Mouse (Mus musculus): Measurements from ENCODE around the gene Pgap3. TPM values are rescaled to one million over a fixed set of nuclear protein-coding genes. Genes with fewer than 3 reads are reported as not detected.

Gene Pgap3
- polyA plus RNA-seq, 1 experiment from 2014 or later = 17.6 TPM

DNA sequence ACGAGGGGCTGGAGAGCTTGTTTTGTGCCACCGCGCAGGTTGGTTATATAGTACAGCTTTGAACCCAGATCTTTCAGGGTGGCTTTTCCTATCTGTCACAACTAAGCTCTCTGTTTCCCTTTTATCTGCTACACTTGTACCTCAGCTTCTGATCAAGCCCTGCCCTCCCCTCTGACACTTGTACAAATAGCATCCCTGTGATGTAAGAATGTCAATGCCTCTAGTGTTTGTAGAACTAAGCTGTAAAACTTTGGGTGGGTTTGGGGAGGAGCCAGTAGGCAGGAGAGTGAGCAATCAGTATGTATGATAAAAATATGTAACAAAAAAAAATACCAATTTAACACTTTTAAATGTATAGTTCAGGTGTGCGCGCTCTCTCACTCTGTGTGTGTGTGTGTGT lies 35.9 kb downstream of the Pgap3 start:
- H3K4me1 ChIP-seq (ENCODE audit: insufficient read depth, low read length) = peaks cover 28% of the 10 kb centered on the region
- no peaks in the 10 kb centered on the region for H3K36me3 ChIP-seq (ENCODE audit: insufficient read depth, low read length)
- no peak overlapping the region for H3K9ac ChIP-seq (replicated peaks; ENCODE audit: low read length)
- H3K4me3 ChIP-seq (ENCODE audit: low read length) = no peak overlapping the region
- no peak overlapping the region for H3K4me2 ChIP-seq (replicated peaks; ENCODE audit: low read depth, low read length)
- ATAC-seq (ENCODE audit: low FRiP score, low TSS enrichment) = no peak
- no peaks in the 10 kb centered on the region for H3K9me3 ChIP-seq (ENCODE audit: low read length)
- H3K27me3 ChIP-seq (ENCODE audit: insufficient read depth, low read length) = no peaks in the 10 kb centered on the region
- H3K27ac ChIP-seq (ENCODE audit: low read length) = no peak overlapping the region
- WGBS = 96% methylated on average over 5 of the region's 5 CpGs

DNA sequence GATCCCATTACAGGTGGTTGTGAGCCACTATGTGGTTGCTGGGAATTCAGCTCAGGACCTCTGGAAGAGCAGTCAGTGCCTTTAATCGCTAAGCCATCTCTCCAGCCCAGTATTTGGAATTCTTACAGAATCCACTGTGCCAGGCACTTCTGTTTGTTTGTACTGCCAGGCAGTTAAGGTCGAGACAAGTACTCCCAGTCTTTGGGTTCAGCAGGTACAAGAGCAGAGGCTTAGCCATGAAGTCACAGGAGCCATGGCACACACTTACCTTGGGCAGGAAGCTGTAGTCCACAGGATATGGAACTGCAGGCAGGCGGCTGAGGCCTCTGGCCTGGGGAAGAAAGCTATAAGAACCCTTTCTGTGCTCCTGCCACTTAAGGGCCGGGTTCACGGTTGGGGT lies 36.5 kb downstream of the Pgap3 start:
- Histone ChIP-seq H3K4me2 (replicated peaks; ENCODE audit: low read depth, low read length) (no peak overlapping the region), H3K27me3 (ENCODE audit: insufficient read depth, low read length) (no peaks in the 10 kb centered on the region), H3K4me1 (ENCODE audit: insufficient read depth, low read length) (peaks cover 33% of the 10 kb centered on the region), H3K9me3 (ENCODE audit: low read length) (no peaks in the 10 kb centered on the region), H3K4me3 (ENCODE audit: low read length) (no peak overlapping the region), H3K27ac (ENCODE audit: low read length) (no peak overlapping the region), H3K36me3 (ENCODE audit: insufficient read depth, low read length) (no peaks in the 10 kb centered on the region), H3K9ac (replicated peaks; ENCODE audit: low read length) (no peak overlapping the region)
- WGBS = 80% methylated on average over 5 of the region's 5 CpGs
- ATAC-seq (ENCODE audit: low FRiP score, low TSS enrichment) = no peak

GRCm38 (mm10) chr11:98360866-98361521 lies 39.3 kb downstream of the Pgap3 start:
- Histone ChIP-seq H3K36me3 (ENCODE audit: insufficient read depth, low read length) (no peaks in the 10 kb centered on the region), H3K4me2 (replicated peaks; ENCODE audit: low read depth, low read length) (peak overlapping the region; percentile 20; the same call in 1 of the 2 replicates), H3K4me1 (ENCODE audit: insufficient read depth, low read length) (peaks cover 49% of the 10 kb centered on the region), H3K9ac (replicated peaks; ENCODE audit: low read length) (peak overlapping the region; percentile 31), H3K4me3 (ENCODE audit: low read length) (no peak overlapping the region), H3K27ac (ENCODE audit: low read length) (peak overlapping the region; percentile 62), H3K27me3 (ENCODE audit: insufficient read depth, low read length) (no peaks in the 10 kb centered on the region), H3K9me3 (ENCODE audit: low read length) (no peaks in the 10 kb centered on the region)
- WGBS = 41% methylated on average over 9 of the region's 9 CpGs
- ATAC-seq (ENCODE audit: low FRiP score, low TSS enrichment) = no peak

DNA sequence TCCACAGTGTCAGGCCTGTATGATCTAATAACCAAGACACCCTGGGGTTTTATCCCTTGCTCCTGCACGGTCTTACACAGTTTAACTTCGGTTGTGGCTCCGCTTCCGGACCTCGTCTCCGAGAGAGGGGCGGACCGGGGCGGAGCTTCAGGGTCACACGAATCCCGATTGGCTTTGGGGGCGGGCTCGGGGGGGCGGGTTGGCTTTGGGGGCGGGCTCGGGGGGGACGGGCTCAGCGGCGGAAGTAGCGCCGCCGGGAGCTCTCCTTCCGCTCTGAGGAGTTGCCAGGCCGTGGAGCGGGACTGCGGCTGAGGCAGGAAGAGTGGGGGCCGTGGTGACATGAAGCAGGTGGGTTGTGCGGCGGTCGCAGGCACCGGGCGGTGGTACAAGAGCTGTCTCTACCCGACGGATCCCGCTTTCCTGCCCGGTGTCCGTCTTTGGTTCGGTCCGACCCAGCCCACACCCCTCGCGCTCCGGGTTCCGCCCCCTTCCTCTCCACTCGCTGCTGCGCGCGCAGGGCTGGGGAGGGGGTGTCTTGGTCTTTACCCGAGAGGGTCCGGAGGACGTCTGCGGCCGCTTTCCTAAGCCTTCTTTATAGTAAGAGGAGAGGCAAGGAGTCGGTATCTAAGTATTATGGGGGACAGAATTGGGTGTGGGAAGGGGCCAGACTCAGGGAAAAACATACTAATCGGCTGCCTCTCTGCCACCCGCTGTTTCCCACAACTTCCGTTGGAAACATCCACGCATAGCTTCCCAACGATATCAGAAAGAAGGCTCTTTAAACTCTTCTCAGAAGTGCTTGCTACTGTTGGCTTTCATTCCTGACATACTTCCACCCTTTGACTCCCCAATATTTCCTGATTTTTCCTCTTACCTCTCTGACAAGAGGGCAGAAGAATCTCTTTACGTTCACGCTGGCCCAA lies 41.9 kb downstream of the Pgap3 start, which contains the start of gene Stard3:
TSS of gene Stard3 (plus strand) at position 208 of the 923 bp plus-strand sequence.
- Histone ChIP-seq H3K4me3 (ENCODE audit: low read length) (peak within 1 kb of the TSS; percentile 80), H3K27ac (ENCODE audit: low read length) (peak within 1 kb of the TSS; percentile 91), H3K9me3 (ENCODE audit: low read length) (no peaks in the 10 kb centered on the region), H3K4me1 (ENCODE audit: insufficient read depth, low read length) (peaks cover 59% of the 10 kb centered on the region), H3K36me3 (ENCODE audit: insufficient read depth, low read length) (no peaks in the 10 kb centered on the region), H3K4me2 (replicated peaks; ENCODE audit: low read depth, low read length) (peak within 1 kb of the TSS; percentile 78), H3K9ac (replicated peaks; ENCODE audit: low read length) (peak within 1 kb of the TSS; percentile 79), H3K27me3 (ENCODE audit: insufficient read depth, low read length) (no peaks in the 10 kb centered on the region)
- peak; percentile 87 for ATAC-seq (ENCODE audit: low FRiP score, low TSS enrichment)
- WGBS = under 1% methylated on average over 60 of the region's 60 CpGs

GRCm38 (mm10) chr11:98357396-98358160 lies 42.7 kb downstream of the Pgap3 start:
- H3K27ac ChIP-seq (ENCODE audit: low read length) = peak overlapping the region; percentile 91
- H3K27me3 ChIP-seq (ENCODE audit: insufficient read depth, low read length) = 0 out of 2 replicates have a peak, but pooled peaks cover 3% of the 10 kb centered on the region
- WGBS = 4% methylated on average over 13 of the region's 13 CpGs
- peak overlapping the region; percentile 78 for H3K4me2 ChIP-seq (replicated peaks; ENCODE audit: low read depth, low read length)
- H3K9ac ChIP-seq (replicated peaks; ENCODE audit: low read length) = peak overlapping the region; percentile 79
- no peaks in the 10 kb centered on the region for H3K9me3 ChIP-seq (ENCODE audit: low read length)
- ATAC-seq (ENCODE audit: low FRiP score, low TSS enrichment) = peak; percentile 37
- peaks cover 59% of the 10 kb centered on the region for H3K4me1 ChIP-seq (ENCODE audit: insufficient read depth, low read length)
- H3K4me3 ChIP-seq (ENCODE audit: low read length) = peak overlapping the region; percentile 80
- H3K36me3 ChIP-seq (ENCODE audit: insufficient read depth, low read length) = no peaks in the 10 kb centered on the region

DNA sequence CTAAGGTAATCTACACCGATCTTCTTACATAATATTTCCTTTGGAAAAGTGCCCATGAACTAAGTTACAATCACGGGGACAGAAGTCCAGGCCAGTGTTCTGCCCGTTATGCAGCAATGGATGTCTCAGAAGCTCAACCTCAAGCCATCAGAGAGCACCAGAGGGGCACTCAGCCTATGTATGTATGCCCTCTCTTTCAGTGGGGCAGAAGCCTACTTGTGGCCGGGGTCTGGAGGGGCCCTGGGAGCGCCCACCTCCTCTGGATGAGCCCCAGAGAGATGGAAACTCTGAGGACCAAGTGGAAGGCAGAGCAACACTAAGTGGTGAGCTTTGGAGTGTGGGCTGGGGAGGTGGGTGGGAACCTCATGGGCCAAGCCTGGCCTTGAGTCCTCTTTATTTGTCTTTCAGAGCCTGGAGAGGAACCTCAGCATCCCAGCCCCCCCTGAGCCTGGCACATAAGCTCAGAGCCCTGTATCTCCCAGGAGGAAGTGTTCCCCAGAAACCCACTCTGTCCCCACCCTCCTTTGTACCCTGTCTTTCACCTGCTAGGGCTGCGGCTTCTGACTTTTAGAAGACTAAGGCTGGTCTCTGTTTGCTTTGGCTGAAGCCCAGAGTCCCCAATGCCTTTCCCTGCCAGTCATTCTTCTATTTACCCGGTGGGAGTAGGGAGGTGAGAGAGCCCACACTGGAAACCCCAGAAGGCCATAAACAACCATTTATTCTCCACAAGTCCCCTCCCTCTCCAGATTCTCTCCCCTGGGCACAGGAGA lies 43.5 kb downstream of the Pgap3 start:
- WGBS = 62% methylated on average over 7 of the region's 7 CpGs
- Histone ChIP-seq H3K4me2 (replicated peaks; ENCODE audit: low read depth, low read length) (peak overlapping the region; percentile 78), H3K9me3 (ENCODE audit: low read length) (no peaks in the 10 kb centered on the region), H3K4me3 (ENCODE audit: low read length) (no peak overlapping the region), H3K9ac (replicated peaks; ENCODE audit: low read length) (peak overlapping the region; percentile 79), H3K36me3 (ENCODE audit: insufficient read depth, low read length) (no peaks in the 10 kb centered on the region), H3K4me1 (ENCODE audit: insufficient read depth, low read length) (peaks cover 52% of the 10 kb centered on the region), H3K27me3 (ENCODE audit: insufficient read depth, low read length) (0 out of 2 replicates have a peak, but pooled peaks cover 3% of the 10 kb centered on the region), H3K27ac (ENCODE audit: low read length) (peak overlapping the region; percentile 91)
- ATAC-seq (ENCODE audit: low FRiP score, low TSS enrichment) = no peak

DNA sequence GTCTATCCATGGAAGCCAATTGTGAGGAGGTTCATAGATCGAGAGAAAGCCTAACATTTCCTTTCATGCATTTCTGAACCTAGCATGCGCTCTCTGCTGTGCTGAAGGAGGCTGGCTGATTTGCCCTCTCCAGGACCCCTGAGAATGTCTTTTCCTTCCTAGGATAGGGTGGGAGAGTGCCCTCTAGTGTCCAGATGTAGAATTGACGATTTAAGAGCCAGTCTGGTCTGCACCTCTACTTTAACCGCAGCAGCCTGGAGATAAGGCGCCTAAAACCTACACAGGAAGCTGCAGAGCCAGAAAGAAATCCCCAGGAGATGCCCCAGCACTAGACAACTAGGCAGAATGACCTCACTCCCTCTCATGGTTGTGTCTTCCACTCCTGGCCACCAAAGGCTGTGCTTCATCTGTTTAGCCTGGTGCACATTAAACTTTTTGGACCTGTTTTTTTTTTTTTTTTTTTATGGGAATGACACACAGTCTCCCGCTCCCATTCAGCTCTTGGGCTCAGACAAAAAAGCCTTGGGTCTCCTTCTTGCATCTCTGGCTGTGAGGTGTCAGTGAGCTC lies 44.5 kb downstream of the Pgap3 start:
- no peak overlapping the region for H3K27ac ChIP-seq (ENCODE audit: low read length)
- peaks cover 44% of the 10 kb centered on the region for H3K4me1 ChIP-seq (ENCODE audit: insufficient read depth, low read length)
- no peaks in the 10 kb centered on the region for H3K9me3 ChIP-seq (ENCODE audit: low read length)
- no peak overlapping the region for H3K9ac ChIP-seq (replicated peaks; ENCODE audit: low read length)
- H3K27me3 ChIP-seq (ENCODE audit: insufficient read depth, low read length) = peaks cover 11% of the 10 kb centered on the region
- no peak for ATAC-seq (ENCODE audit: low FRiP score, low TSS enrichment)
- no peak overlapping the region for H3K4me2 ChIP-seq (replicated peaks; ENCODE audit: low read depth, low read length)
- 8% methylated on average over 6 of the region's 6 CpGs for WGBS
- H3K36me3 ChIP-seq (ENCODE audit: insufficient read depth, low read length) = no peaks in the 10 kb centered on the region
- no peak overlapping the region for H3K4me3 ChIP-seq (ENCODE audit: low read length)

DNA sequence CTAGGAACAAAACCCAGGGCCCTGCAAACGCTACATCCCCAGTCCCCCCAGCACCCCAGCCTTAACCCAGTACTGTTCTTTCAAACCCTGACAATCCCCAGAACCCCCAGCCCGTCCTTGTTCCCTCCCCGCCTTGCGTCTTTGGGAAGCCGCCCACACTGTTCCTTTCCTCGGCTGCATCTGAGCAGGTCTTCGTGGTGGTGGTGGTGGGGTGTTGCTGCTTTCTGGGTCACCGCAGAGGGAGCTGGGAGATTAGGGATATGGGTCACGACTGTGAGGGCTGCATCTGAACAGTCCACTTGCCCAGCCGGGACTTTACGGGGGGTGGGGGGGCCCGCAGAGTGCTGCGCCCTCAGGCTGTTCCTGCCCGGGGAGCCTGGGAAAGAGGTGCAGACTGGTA lies 45.8 kb downstream of the Pgap3 start:
- no peaks in the 10 kb centered on the region for H3K9me3 ChIP-seq (ENCODE audit: low read length)
- peaks cover 31% of the 10 kb centered on the region for H3K4me1 ChIP-seq (ENCODE audit: insufficient read depth, low read length)
- H3K27me3 ChIP-seq (ENCODE audit: insufficient read depth, low read length) = peaks cover 25% of the 10 kb centered on the region
- H3K4me2 ChIP-seq (replicated peaks; ENCODE audit: low read depth, low read length) = no peak overlapping the region
- WGBS = 60% methylated on average over 14 of the region's 14 CpGs
- no peak overlapping the region for H3K9ac ChIP-seq (replicated peaks; ENCODE audit: low read length)
- ATAC-seq (ENCODE audit: low FRiP score, low TSS enrichment) = no peak
- H3K4me3 ChIP-seq (ENCODE audit: low read length) = no peak overlapping the region
- no peaks in the 10 kb centered on the region for H3K36me3 ChIP-seq (ENCODE audit: insufficient read depth, low read length)
- H3K27ac ChIP-seq (ENCODE audit: low read length) = no peak overlapping the region
